Mouse (Mus musculus) heart, embryonic 12.5 days (tissue): Measurements from ENCODE around the gene Pla2g1b. TPM values are rescaled to one million over a fixed set of nuclear protein-coding genes. Genes with fewer than 3 reads are reported as not detected.
"Not testable (repeated sequence)": the region's sequence is repeated elsewhere in the genome, so short reads cannot be mapped to it uniquely, and the experiment has no call there.

Experiments
- ATAC-seq: fragments of 200-750 bp; cut with Nextera tagmentation; 2 replicates; pipeline ENCODE4 v1.8.0; 2017; ENCODE audit warnings: moderate TSS enrichment, moderate library complexity; ENCODE audit not compliant: insufficient number of reproducible peaks, low FRiP score
- H3K27ac ChIP-seq: fragments of 300-500 bp; sonication (generic); 2 replicates; pipeline ENCODE4 v1.5.1; 2016; ENCODE audit warnings: mild to moderate bottlenecking, moderate library complexity; ENCODE audit not compliant: poor library complexity, severe bottlenecking
- H3K27me3 ChIP-seq: fragments of 300-500 bp; sonication (generic); replicated peaks from 2 replicates; pipeline ENCODE4 v1.6.1; 2016; ENCODE audit warnings: mild to moderate bottlenecking, moderate library complexity
- H3K36me3 ChIP-seq: fragments of 300-500 bp; sonication (generic); 2 replicates; pipeline ENCODE4 v1.6.1; 2016; ENCODE audit warnings: mild to moderate bottlenecking, moderate library complexity
- H3K4me1 ChIP-seq: fragments of 300-500 bp; sonication (generic); replicated peaks from 2 replicates; pipeline ENCODE4 v1.6.1; 2016; ENCODE audit warnings: mild to moderate bottlenecking
- H3K4me2 ChIP-seq: fragments of 300-500 bp; sonication (generic); 2 replicates; pipeline ENCODE4 v1.6.1; 2016; ENCODE audit warnings: mild to moderate bottlenecking, moderate library complexity
- H3K4me3 ChIP-seq: fragments of 300-500 bp; sonication (generic); 2 replicates; pipeline ENCODE4 v1.5.1; 2016; ENCODE audit warnings: mild to moderate bottlenecking
- H3K9ac ChIP-seq: fragments of 300-500 bp; sonication (generic); 2 replicates; pipeline ENCODE4 v1.6.1; 2016; ENCODE audit warnings: mild to moderate bottlenecking, moderate library complexity
- H3K9me3 ChIP-seq: fragments of 300-500 bp; sonication (generic); replicated peaks from 2 replicates; pipeline ENCODE4 v1.6.1; 2016; ENCODE audit warnings: mild to moderate bottlenecking, moderate library complexity
- WGBS: fragments of 180-500 bp; shearing (Covaris S2); methylation state at CpG from one replicate; pipeline ENCODE4 v1.1.7; 2016; 5-methylcytosine and 5-hydroxymethylcytosine counted together
- polyA plus RNA-seq: library from polyadenylated mRNA; unstranded; fragments of >200 nt; fragmentation: Nextera tagmentation; extraction: Ambion mirVana; gene quantifications from 2 replicates; pipeline ENCODE4 v1.2.1, GENCODE M21; 2016

Gene Pla2g1b
- polyA plus RNA-seq, 1 experiment from 2014 or later = 0.72 TPM

GRCm38 (mm10) chr5:115495618-115496017 lies 29.6 kb downstream of the Pla2g1b start:
- ATAC-seq = not testable (repeated sequence)

GRCm38 (mm10) chr5:115497033-115497432 lies 31.0 kb downstream of the Pla2g1b start:
- Histone ChIP-seq H3K36me3 (no peaks in the 10 kb centered on the region), H3K9ac (no peak overlapping the region), H3K27me3 (no peaks in the 10 kb centered on the region), H3K27ac (no peak overlapping the region), H3K4me2 (no peak overlapping the region), H3K4me1 (peaks cover 22% of the 10 kb centered on the region), H3K4me3 (no peak overlapping the region), H3K9me3 (no peaks in the 10 kb centered on the region)
- 71% methylated on average over 7 of the region's 7 CpGs for WGBS
- no peak for ATAC-seq

More at GRCm38 (mm10) chr5:115495618-115496017, 29.6 kb downstream of the Pla2g1b start:
- not testable (repeated sequence) for H3K27ac ChIP-seq, H3K9ac ChIP-seq, H3K36me3 ChIP-seq, H3K27me3 ChIP-seq, H3K4me2 ChIP-seq, H3K9me3 ChIP-seq, H3K4me3 ChIP-seq
- WGBS = 81% methylated on average over 3 of the region's 3 CpGs
- peaks cover 32% of the 10 kb centered on the region for H3K4me1 ChIP-seq

- 57% methylated on average over 9 of the region's 9 CpGs for WGBS
- no peak for ATAC-seq
Observed at GRCm38 (mm10) chr5:115498307-115499240, 32.5 kb downstream of the Pla2g1b start.

GRCm38 (mm10) chr5:115500383-115500935 lies 34.4 kb downstream of the Pla2g1b start:
- 78% methylated on average over 12 of the region's 12 CpGs for WGBS
- H3K27ac ChIP-seq = no peak overlapping the region

More at GRCm38 (mm10) chr5:115498307-115499240, 32.5 kb downstream of the Pla2g1b start:
- Histone ChIP-seq H3K4me2 (no peak overlapping the region), H3K4me1 (peaks cover 8% of the 10 kb centered on the region), H3K4me3 (no peak overlapping the region), H3K9ac (no peak overlapping the region; the same call in 1 of the 2 replicates), H3K27ac (no peak overlapping the region), H3K27me3 (no peaks in the 10 kb centered on the region), H3K36me3 (no peaks in the 10 kb centered on the region), H3K9me3 (no peaks in the 10 kb centered on the region)

GRCm38 (mm10) chr5:115503035-115503434 lies 37.0 kb downstream of the Pla2g1b start:
- Histone ChIP-seq H3K4me2 (no peak overlapping the region), H3K9ac (no peak overlapping the region), H3K36me3 (no peaks in the 10 kb centered on the region), H3K27ac (no peak overlapping the region), H3K4me1 (peaks cover 10% of the 10 kb centered on the region), H3K4me3 (no peak overlapping the region), H3K9me3 (no peaks in the 10 kb centered on the region), H3K27me3 (no peaks in the 10 kb centered on the region)
- no peak for ATAC-seq
- 54% methylated on average over 12 of the region's 12 CpGs for WGBS

More at GRCm38 (mm10) chr5:115500383-115500935, 34.4 kb downstream of the Pla2g1b start:
- Histone ChIP-seq H3K4me3 (no peak overlapping the region), H3K36me3 (no peaks in the 10 kb centered on the region), H3K4me1 (no peaks in the 10 kb centered on the region), H3K9ac (no peak overlapping the region), H3K4me2 (no peak overlapping the region), H3K27me3 (no peaks in the 10 kb centered on the region), H3K9me3 (no peaks in the 10 kb centered on the region)
- no peak for ATAC-seq

- not testable (repeated sequence) for ATAC-seq, H3K9me3 ChIP-seq, H3K36me3 ChIP-seq, H3K4me2 ChIP-seq, H3K27me3 ChIP-seq, H3K9ac ChIP-seq, H3K4me3 ChIP-seq, H3K27ac ChIP-seq
- 77% methylated on average over 4 of the region's 4 CpGs for WGBS
- H3K4me1 ChIP-seq = peaks cover 36% of the 10 kb centered on the region
Observed at GRCm38 (mm10) chr5:115505617-115506016, 39.6 kb downstream of the Pla2g1b start.

GRCm38 (mm10) chr5:115506454-115507201 lies 40.6 kb downstream of the Pla2g1b start, which contains the start of gene Pxn:
Gene Pxn, plus strand, starts transcription at chr5:115506676.
- peak within 1 kb of the TSS; percentile 90 for H3K4me2 ChIP-seq
- no peak within 1 kb of the TSS; the same call in 1 of the 2 replicates for H3K27ac ChIP-seq
- H3K4me3 ChIP-seq = peak within 1 kb of the TSS; percentile 97
- peaks cover 39% of the 10 kb centered on the region for H3K4me1 ChIP-seq
- H3K9me3 ChIP-seq = no peaks in the 10 kb centered on the region
- no peaks in the 10 kb centered on the region for H3K36me3 ChIP-seq
- peak within 1 kb of the TSS; percentile 95 for H3K9ac ChIP-seq
- peak; percentile 86 for ATAC-seq
- H3K27me3 ChIP-seq = no peaks in the 10 kb centered on the region
- under 1% methylated on average over 72 of the region's 74 CpGs for WGBS

GRCm38 (mm10) chr5:115507267-115507980 lies 41.4 kb downstream of the Pla2g1b start:
- peak overlapping the region; percentile 90 for H3K4me2 ChIP-seq
- ATAC-seq = 0 out of 2 replicates have a peak, but pooled peaks have one; percentile 15
- H3K4me1 ChIP-seq = peaks cover 42% of the 10 kb centered on the region
- H3K9ac ChIP-seq = peak overlapping the region; percentile 95
- H3K27me3 ChIP-seq = no peaks in the 10 kb centered on the region
- H3K36me3 ChIP-seq = no peaks in the 10 kb centered on the region
- 19% methylated on average over 12 of the region's 12 CpGs for WGBS
- H3K9me3 ChIP-seq = no peaks in the 10 kb centered on the region
- peak overlapping the region; percentile 41; the same call in 1 of the 2 replicates for H3K27ac ChIP-seq
- H3K4me3 ChIP-seq = peak overlapping the region; percentile 97

- peak overlapping the region; percentile 95 for H3K9ac ChIP-seq
- peak overlapping the region; percentile 7; the same call in 1 of the 2 replicates for H3K27ac ChIP-seq
- peaks cover 5% of the 10 kb centered on the region; the same call in 1 of the 2 replicates for H3K36me3 ChIP-seq
- no peaks in the 10 kb centered on the region for H3K9me3 ChIP-seq
- H3K4me3 ChIP-seq = peak overlapping the region; percentile 97
- peaks cover 42% of the 10 kb centered on the region for H3K4me1 ChIP-seq
- no peak for ATAC-seq
- WGBS = 48% methylated on average over 18 of the region's 18 CpGs
- peak overlapping the region; percentile 90 for H3K4me2 ChIP-seq
- no peaks in the 10 kb centered on the region for H3K27me3 ChIP-seq
Observed at GRCm38 (mm10) chr5:115507981-115508858, 42.2 kb downstream of the Pla2g1b start.

- H3K27ac ChIP-seq = 0 out of 2 replicates have a peak overlapping the region, but pooled peaks have one; percentile 7
- peak overlapping the region; percentile 90 for H3K4me2 ChIP-seq
- peaks cover 42% of the 10 kb centered on the region for H3K4me1 ChIP-seq
- peak overlapping the region; percentile 95 for H3K9ac ChIP-seq
- ATAC-seq = no peak
- no peaks in the 10 kb centered on the region for H3K27me3 ChIP-seq
- WGBS = 37% methylated on average over 10 of the region's 10 CpGs
- H3K9me3 ChIP-seq = no peaks in the 10 kb centered on the region
- peak overlapping the region; percentile 97 for H3K4me3 ChIP-seq
- H3K36me3 ChIP-seq = peaks cover 5% of the 10 kb centered on the region; the same call in 1 of the 2 replicates
Observed at GRCm38 (mm10) chr5:115508859-115509147, 42.7 kb downstream of the Pla2g1b start.
